Mouse (Mus musculus) forebrain, embryonic 11.5 days (tissue): Measurements from ENCODE around the gene Cdk6. TPM values are rescaled to one million over a fixed set of nuclear protein-coding genes. Genes with fewer than 3 reads are reported as not detected.

ENCODE experiments used
- ATAC-seq: fragments of 200-750 bp; cut with Nextera tagmentation; replicated peaks from 2 replicates; pipeline ENCODE4 v1.8.0; 2017; ENCODE audit warnings: moderate TSS enrichment; ENCODE audit not compliant: low FRiP score
- DNase-seq: peaks from one replicate; pipeline ENCODE4 v3.0.0-alpha.2; 2017; ENCODE audit warnings: low spot score
- H3K27ac ChIP-seq: fragments of 300-500 bp; sonication (generic); 2 replicates; pipeline ENCODE4 v1.5.1; 2014; ENCODE audit warnings: low read depth, low read length
- H3K27me3 ChIP-seq: fragments of 300-500 bp; sonication (generic); 2 replicates; pipeline ENCODE4 v1.6.1; 2014; ENCODE audit warnings: mild to moderate bottlenecking, low read length, mixed read lengths; ENCODE audit not compliant: control insufficient read depth, insufficient read depth
- H3K36me3 ChIP-seq: fragments of 300-500 bp; sonication (generic); 2 replicates; pipeline ENCODE4 v1.6.1; 2014; ENCODE audit warnings: mild to moderate bottlenecking, low read length, moderate library complexity, mixed read lengths; ENCODE audit not compliant: control insufficient read depth, insufficient read depth
- H3K4me1 ChIP-seq: fragments of 300-500 bp; sonication (generic); replicated peaks from 2 replicates; pipeline ENCODE4 v1.6.1; 2014; ENCODE audit warnings: low read length, mixed read lengths; ENCODE audit not compliant: control insufficient read depth, insufficient read depth
- H3K4me2 ChIP-seq: fragments of 300-500 bp; sonication (generic); 2 replicates; pipeline ENCODE4 v1.6.1; 2014; ENCODE audit warnings: low read depth, mild to moderate bottlenecking, low read length, moderate library complexity, mixed read lengths; ENCODE audit not compliant: severe bottlenecking
- H3K4me3 ChIP-seq: fragments of 300-500 bp; sonication (generic); 2 replicates; pipeline ENCODE4 v1.5.1; 2014; ENCODE audit warnings: low read depth, low read length
- H3K9ac ChIP-seq: fragments of 300-500 bp; sonication (generic); 2 replicates; pipeline ENCODE4 v1.6.1; 2014; ENCODE audit warnings: low read length
- H3K9me3 ChIP-seq: fragments of 300-500 bp; sonication (generic); 2 replicates; pipeline ENCODE4 v1.6.1; 2016; ENCODE audit warnings: low read length, mixed read lengths; ENCODE audit not compliant: control insufficient read depth
- WGBS: fragments of 180-500 bp; shearing (Covaris S2); extraction: QIAGEN DNeasy Blood & Tissue Kit; methylation state at CpG from one replicate; pipeline ENCODE4 v1.1.7; 2014; 5-methylcytosine and 5-hydroxymethylcytosine counted together
- polyA plus RNA-seq: library from polyadenylated mRNA; unstranded; fragments of >200 nt; fragmentation: Nextera tagmentation; extraction: Ambion mirVana; gene quantifications from 2 replicates; pipeline ENCODE4 v1.2.1, GENCODE M21; 2014

Gene Cdk6
- polyA plus RNA-seq, 1 experiment from 2014 or later, result 21.3 TPM

DNA sequence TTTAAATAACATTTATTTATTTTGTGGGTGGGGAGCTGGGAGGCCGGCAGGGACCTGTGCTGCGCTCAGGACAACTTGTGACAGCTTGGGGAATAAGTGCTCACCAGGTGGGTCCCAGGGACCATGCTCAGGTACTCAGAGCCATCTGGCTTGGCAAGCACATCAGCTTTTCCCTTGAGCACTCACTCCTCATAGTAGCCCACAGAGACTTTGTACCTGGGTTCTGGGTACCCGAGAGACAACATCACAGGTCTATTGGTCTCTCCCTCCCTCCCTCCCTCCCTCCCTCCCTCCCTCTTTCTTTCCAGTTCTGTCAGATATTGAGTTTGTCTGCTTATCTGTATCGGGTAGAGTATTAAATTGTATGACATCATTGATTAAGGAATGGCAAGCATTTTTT, 38.0 kb downstream of the Cdk6 start:
- no peaks in the 10 kb centered on the region for H3K9me3 ChIP-seq
- H3K27ac ChIP-seq, result no peak overlapping the region
- H3K4me1 ChIP-seq, result no peaks in the 10 kb centered on the region
- H3K27me3 ChIP-seq, result no peaks in the 10 kb centered on the region
- DNase-seq, result no peak
- H3K36me3 ChIP-seq, result no peaks in the 10 kb centered on the region
- WGBS, result 67% methylated on average over 4 of the region's 4 CpGs
- no peak overlapping the region for H3K4me3 ChIP-seq
- ATAC-seq, result no peak
- H3K4me2 ChIP-seq, result no peak overlapping the region
- no peak overlapping the region for H3K9ac ChIP-seq

DNA sequence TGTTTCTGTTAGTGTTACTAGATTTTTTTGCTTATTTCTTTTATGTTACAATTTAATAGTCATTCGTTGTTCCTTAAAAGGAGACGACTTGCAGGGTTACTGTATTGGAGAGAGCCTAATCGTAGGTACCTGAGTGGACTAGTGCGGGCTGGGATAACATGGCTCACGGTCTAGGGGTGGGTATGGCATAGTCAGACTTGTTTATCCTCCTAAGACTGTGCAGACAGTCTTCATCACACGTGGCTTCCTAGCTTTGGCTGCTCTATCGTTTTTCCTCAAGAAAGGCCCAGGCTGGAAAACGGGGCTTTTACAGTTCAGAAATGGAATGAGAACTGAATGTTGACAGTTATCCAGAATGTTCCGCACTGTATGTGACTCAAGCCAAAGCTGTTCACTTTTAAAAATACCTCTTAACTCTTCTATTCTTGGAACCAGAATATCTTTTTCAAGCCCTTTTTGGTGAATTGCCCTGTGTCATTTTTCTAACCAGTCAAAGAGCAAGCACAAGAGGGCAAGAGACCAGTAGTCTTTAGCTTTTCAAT, 39.5 kb downstream of the Cdk6 start:
- Histone ChIP-seq H3K4me3 (no peak overlapping the region), H3K27ac (no peak overlapping the region), H3K27me3 (no peaks in the 10 kb centered on the region), H3K4me2 (no peak overlapping the region), H3K4me1 (no peaks in the 10 kb centered on the region), H3K9me3 (no peaks in the 10 kb centered on the region), H3K9ac (no peak overlapping the region), H3K36me3 (no peaks in the 10 kb centered on the region)
- no peak for DNase-seq
- ATAC-seq, result no peak
- WGBS, result 89% methylated on average over 9 of the region's 9 CpGs

DNA sequence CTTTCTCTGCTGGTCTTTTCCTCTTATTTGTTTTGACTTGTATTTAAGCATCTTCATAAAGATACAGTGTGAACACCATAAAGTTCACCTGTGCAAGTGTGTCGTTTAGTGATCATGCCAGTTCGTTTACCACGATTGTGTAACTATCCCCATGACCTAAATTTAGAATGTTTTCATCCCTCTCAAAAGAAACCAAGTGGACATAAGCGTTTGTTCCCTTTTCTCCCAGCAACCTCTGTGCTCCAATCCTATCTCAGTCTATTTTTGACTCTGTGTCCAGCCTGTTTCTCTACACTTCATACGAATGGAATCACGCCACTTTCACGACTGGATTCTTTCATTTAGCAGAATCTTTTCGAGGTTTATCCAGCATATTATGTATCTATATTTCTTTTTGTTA, 40.5 kb downstream of the Cdk6 start:
- Histone ChIP-seq H3K4me3 (no peak overlapping the region), H3K36me3 (no peaks in the 10 kb centered on the region), H3K9me3 (no peaks in the 10 kb centered on the region), H3K9ac (no peak overlapping the region), H3K27me3 (no peaks in the 10 kb centered on the region), H3K27ac (no peak overlapping the region), H3K4me2 (no peak overlapping the region), H3K4me1 (peaks cover under 1% of the 10 kb centered on the region; the same call in 1 of the 2 replicates)
- DNase-seq (no peak), ATAC-seq (no peak)
- 88% methylated on average over 8 of the region's 8 CpGs for WGBS

DNA sequence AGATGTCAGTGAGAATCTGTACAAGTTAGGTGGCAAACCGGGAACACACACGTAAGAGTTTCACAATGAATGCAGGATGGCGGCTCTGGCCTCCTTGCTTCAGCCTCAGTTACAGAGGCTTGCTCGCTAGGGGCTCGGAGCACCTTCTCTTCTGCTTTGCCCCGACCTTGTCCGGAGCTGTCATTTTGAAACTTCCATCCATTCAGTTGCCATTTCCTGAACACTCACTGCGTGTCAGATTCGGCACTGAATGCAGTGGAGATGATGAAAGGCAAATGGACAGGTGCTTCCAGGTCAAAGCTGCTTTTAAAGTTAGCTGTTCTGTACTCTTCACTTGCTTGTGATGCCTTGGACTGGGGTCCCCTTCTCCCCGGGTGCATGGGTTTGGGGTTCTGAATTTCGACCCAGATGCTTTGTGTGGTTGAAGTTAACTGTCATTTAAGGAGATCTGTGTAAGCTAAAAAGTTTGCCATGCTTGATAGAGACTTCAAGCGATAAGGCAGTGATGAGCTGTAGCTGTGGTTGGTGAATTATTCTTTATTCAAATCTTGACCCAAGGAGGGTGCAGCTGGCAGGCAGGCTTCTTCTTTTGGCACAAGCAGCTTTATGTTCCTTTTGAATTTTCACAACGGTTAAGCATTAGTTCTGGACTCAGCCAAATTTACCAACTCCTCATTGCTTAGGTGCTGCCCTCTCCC, 41.2 kb downstream of the Cdk6 start:
- ATAC-seq, result no peak
- no peak overlapping the region for H3K9ac ChIP-seq
- no peaks in the 10 kb centered on the region for H3K27me3 ChIP-seq
- H3K4me2 ChIP-seq, result no peak overlapping the region
- WGBS, result 84% methylated on average over 13 of the region's 13 CpGs
- no peak for DNase-seq
- H3K9me3 ChIP-seq, result no peaks in the 10 kb centered on the region
- H3K4me3 ChIP-seq, result no peak overlapping the region
- no peaks in the 10 kb centered on the region for H3K36me3 ChIP-seq
- peaks cover 3% of the 10 kb centered on the region; the same call in 1 of the 2 replicates for H3K4me1 ChIP-seq
- no peak overlapping the region for H3K27ac ChIP-seq

DNA sequence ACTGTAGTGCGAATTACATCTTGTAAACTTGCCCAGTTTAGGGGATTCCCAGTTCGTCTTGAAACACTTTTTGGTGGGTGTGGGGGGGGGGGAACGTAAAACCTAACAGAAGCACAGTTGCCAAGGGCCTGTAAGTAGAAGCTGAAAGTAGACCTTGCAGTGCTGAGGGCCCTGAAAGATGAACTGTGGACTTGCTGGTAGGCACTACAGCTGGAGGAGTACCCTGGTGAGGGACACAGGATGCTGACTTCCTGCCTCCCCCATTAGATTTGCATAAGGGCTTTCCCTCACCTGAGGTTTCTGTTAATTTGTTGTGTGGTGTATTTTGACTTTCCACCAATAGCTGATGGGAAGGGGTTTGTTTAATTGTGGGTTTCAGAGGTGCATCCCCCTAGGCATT, 42.3 kb downstream of the Cdk6 start:
- Histone ChIP-seq H3K27me3 (no peaks in the 10 kb centered on the region), H3K9me3 (no peaks in the 10 kb centered on the region), H3K4me3 (no peak overlapping the region), H3K9ac (no peak overlapping the region), H3K36me3 (no peaks in the 10 kb centered on the region), H3K4me2 (no peak overlapping the region), H3K4me1 (peaks cover 3% of the 10 kb centered on the region; the same call in 1 of the 2 replicates), H3K27ac (no peak overlapping the region)
- no peak for ATAC-seq
- DNase-seq, result no peak
- WGBS, result 85% methylated on average over 3 of the region's 3 CpGs

DNA sequence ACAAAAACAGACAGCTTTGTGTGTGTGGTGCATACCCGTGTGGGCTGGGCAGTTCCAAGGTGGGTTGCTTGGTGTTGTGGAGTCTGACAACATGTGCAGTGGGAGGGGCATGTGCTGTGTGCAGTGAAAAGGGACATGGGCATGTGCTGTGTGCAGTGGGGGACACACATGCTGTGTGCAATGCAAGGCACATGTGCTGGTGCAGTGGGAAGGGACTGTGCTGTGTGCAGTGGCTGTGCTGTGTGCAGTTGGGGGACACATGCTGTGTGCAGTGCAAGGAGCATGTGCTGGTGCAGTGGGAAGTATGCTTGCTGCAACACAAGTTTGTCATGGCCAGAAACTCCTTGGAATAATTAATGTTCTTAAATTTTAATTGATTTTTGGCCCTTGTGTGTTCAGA, 43.8 kb downstream of the Cdk6 start:
- no peak for ATAC-seq
- no peak for DNase-seq
- no peaks in the 10 kb centered on the region for H3K9me3 ChIP-seq

DNA sequence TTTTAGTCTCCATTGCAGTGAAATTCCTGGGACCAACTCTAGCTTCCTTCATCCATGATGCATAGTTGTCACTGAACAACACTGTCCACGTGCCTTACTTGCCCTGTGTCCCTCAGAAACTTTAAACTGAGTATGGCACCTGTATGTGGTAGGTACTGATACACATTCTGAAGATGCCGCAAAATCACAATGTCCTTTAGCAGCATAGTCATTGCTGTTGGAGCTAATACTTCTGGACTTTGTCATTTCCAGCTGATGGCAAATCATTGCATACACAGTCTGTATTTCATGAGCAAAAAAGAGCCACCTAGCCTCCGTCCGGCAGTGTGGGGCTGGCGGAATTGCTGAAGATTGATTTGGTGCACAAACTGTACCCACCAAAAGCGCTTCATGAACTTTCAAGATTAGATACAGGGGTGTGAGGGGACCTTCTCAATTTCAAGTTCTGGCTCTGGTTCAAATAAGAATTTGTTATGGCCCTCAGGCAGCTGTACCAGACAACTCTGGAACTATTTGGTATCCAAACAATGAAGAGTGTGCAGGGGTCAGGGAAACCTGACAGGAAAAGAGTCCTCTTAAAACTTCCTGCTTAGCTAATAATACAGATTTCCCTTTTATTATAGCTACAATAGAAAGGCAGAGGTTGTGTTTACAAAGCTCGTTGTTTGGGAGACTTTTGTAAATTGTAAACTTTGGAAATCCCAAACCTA, 44.9 kb downstream of the Cdk6 start:
- 71% methylated on average over 7 of the region's 7 CpGs for WGBS
- Histone ChIP-seq H3K4me2 (no peak overlapping the region), H3K36me3 (no peaks in the 10 kb centered on the region), H3K27me3 (no peaks in the 10 kb centered on the region), H3K4me3 (no peak overlapping the region), H3K9ac (no peak overlapping the region), H3K27ac (no peak overlapping the region), H3K4me1 (peaks cover 3% of the 10 kb centered on the region; the same call in 1 of the 2 replicates), H3K9me3 (no peaks in the 10 kb centered on the region)
- ATAC-seq (no peak), DNase-seq (no peak)

More for the DNA sequence above, 43.8 kb downstream of the Cdk6 start:
- peaks cover 3% of the 10 kb centered on the region; the same call in 1 of the 2 replicates for H3K4me1 ChIP-seq
- no peak overlapping the region for H3K4me2 ChIP-seq
- no peak overlapping the region for H3K27ac ChIP-seq
- no peak overlapping the region for H3K4me3 ChIP-seq
- H3K36me3 ChIP-seq, result no peaks in the 10 kb centered on the region
- no peaks in the 10 kb centered on the region for H3K27me3 ChIP-seq
- H3K9ac ChIP-seq, result no peak overlapping the region
- 71% methylated on average over 1 of the region's 1 CpGs for WGBS

DNA sequence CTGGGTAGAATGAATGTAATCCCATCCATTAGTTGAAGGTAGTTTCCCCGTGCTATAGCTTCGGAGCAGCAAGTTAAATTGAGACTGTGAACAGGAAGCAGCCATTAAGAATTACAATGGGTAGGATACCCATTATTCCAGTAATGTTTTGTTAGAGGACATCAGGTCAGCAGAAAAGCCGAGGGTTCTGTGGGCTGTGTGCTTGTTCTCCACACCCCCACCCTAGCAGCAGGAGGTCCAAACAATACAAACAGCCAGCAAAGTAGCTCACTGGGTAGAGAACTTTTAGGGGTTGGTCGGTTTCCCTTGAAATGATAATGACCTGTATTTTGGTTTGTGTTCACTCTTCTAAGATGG, 45.4 kb downstream of the Cdk6 start:
- no peak for ATAC-seq
- Histone ChIP-seq H3K9me3 (no peaks in the 10 kb centered on the region), H3K27me3 (no peaks in the 10 kb centered on the region), H3K36me3 (no peaks in the 10 kb centered on the region), H3K9ac (no peak overlapping the region), H3K27ac (no peak overlapping the region), H3K4me2 (no peak overlapping the region), H3K4me3 (no peak overlapping the region), H3K4me1 (peaks cover 3% of the 10 kb centered on the region; the same call in 1 of the 2 replicates)
- no peak for DNase-seq
- WGBS, result 6% methylated on average over 4 of the region's 4 CpGs
